Mouse (Mus musculus) activated CD4-positive, CD25-positive, alpha-beta regulatory T cell, adult 4 months (primary cell): ENCODE measurements around the gene Rassf5. TPM values are rescaled to one million over a fixed set of nuclear protein-coding genes. Genes with fewer than 3 reads are reported as not detected.

Experiments
- ATAC-seq: one replicate; pipeline ENCODE4 v1.8.0; 2017
- polyA plus RNA-seq, 2 experiments: library from polyadenylated mRNA; unstranded; fragments of 100-300 nt; shearing (Covaris generic); gene quantifications; one replicate each; pipeline ENCODE4 v1.2.1; 2017

Rassf5 gene
- polyA plus RNA-seq, 2 experiments from 2014 or later, result 278 to 305 TPM

GRCm38 (mm10) chr1:131208081-131208480, 37.0 kb downstream of the Rassf5 start:
- ATAC-seq, result no peak

- ATAC-seq, result no peak
Measured at GRCm38 (mm10) chr1:131207531-131207930, 37.5 kb downstream of the Rassf5 start.

- ATAC-seq, result no peak
Measured at GRCm38 (mm10) chr1:131206342-131206741, 38.7 kb downstream of the Rassf5 start.

GRCm38 (mm10) chr1:131204461-131204860, 40.6 kb downstream of the Rassf5 start:
- peak; percentile 69 for ATAC-seq

GRCm38 (mm10) chr1:131201391-131201790, 43.7 kb downstream of the Rassf5 start:
- no peak for ATAC-seq

GRCm38 (mm10) chr1:131200588-131200987, 44.5 kb downstream of the Rassf5 start:
- no peak for ATAC-seq

- peak; percentile 85 for ATAC-seq
Measured at GRCm38 (mm10) chr1:131199976-131200375, 45.1 kb downstream of the Rassf5 start.

- ATAC-seq, result peak; percentile 26
Measured at GRCm38 (mm10) chr1:131199118-131199821, 45.8 kb downstream of the Rassf5 start.

GRCm38 (mm10) chr1:131198417-131198960, 46.6 kb downstream of the Rassf5 start:
- ATAC-seq, result no peak

- no peak for ATAC-seq
Measured at GRCm38 (mm10) chr1:131196107-131196506, 49.0 kb downstream of the Rassf5 start.

GRCm38 (mm10) chr1:131195653-131196052, 49.4 kb downstream of the Rassf5 start:
- no peak for ATAC-seq

- ATAC-seq, result no peak
Measured at GRCm38 (mm10) chr1:131193746-131194145, 51.3 kb downstream of the Rassf5 start.

- ATAC-seq, result no peak
Measured at GRCm38 (mm10) chr1:131188655-131189054, 56.4 kb downstream of the Rassf5 start.

GRCm38 (mm10) chr1:131187856-131188255, 57.2 kb downstream of the Rassf5 start:
- peak; percentile 26 for ATAC-seq

GRCm38 (mm10) chr1:131186995-131187394, 58.1 kb downstream of the Rassf5 start:
- ATAC-seq, result no peak

- ATAC-seq, result no peak
Measured at GRCm38 (mm10) chr1:131185821-131186506, 59.1 kb downstream of the Rassf5 start.

GRCm38 (mm10) chr1:131184956-131185660, 60.0 kb downstream of the Rassf5 start:
- no peak for ATAC-seq

GRCm38 (mm10) chr1:131184253-131184955, 60.7 kb downstream of the Rassf5 start:
- ATAC-seq, result peak; percentile 43

- peak; percentile 31 for ATAC-seq
Measured at GRCm38 (mm10) chr1:131183201-131183600, 61.9 kb downstream of the Rassf5 start.

- ATAC-seq, result peak; percentile 40
Measured at GRCm38 (mm10) chr1:131181642-131182527, 63.2 kb downstream of the Rassf5 start.

- ATAC-seq, result no peak
Measured at GRCm38 (mm10) chr1:131180386-131180785, 64.7 kb downstream of the Rassf5 start.
